Comparison of ENCODE assay signal across 8 mouse cellular contexts in genomic region chr16:94631984-94632383, GRCm38 (mm10).
A peak's percentile ranks its signal among the peaks of the same experiment; 100 is the strongest.
DNase-seq lines count a peak whose midpoint lies in the region; ATAC-seq lines count a peak whose summit lies in the region.

No protein-coding gene starts in this region.

- no peaks in the 10 kb centered on the region for H3K27me3 ChIP-seq in liver, embryonic 13.5 days
- no peaks in the 10 kb centered on the region for H3K27me3 ChIP-seq in neural tube, embryonic 13.5 days

- no peak overlapping the region for H3K4me3 ChIP-seq in liver, embryonic 13.5 days (replicated peaks)
- no peak overlapping the region for H3K4me3 ChIP-seq in neural tube, embryonic 13.5 days

- H3K4me2 ChIP-seq in liver, embryonic 13.5 days: no peak overlapping the region
- no peak overlapping the region for H3K4me2 ChIP-seq in neural tube, embryonic 13.5 days

- WGBS in liver, embryonic 13.5 days (ENCODE audit: insufficient replicate concordance): 18% methylated on average over 5 of the region's 5 CpGs
- 7% methylated on average over 5 of the region's 5 CpGs for WGBS in neural tube, embryonic 13.5 days

- ATAC-seq in liver, embryonic 13.5 days (ENCODE audit: low read depth): peak; percentile 86
- peak; percentile 96 for ATAC-seq in neural tube, embryonic 13.5 days (ENCODE audit: low read depth)

- H3K9ac ChIP-seq in liver, embryonic 13.5 days: no peak overlapping the region
- H3K9ac ChIP-seq in neural tube, embryonic 13.5 days: no peak overlapping the region

- H3K9me3 ChIP-seq in liver, embryonic 13.5 days (replicated peaks): no peaks in the 10 kb centered on the region
- no peaks in the 10 kb centered on the region for H3K9me3 ChIP-seq in neural tube, embryonic 13.5 days

- H3K4me1 ChIP-seq in liver, embryonic 13.5 days (replicated peaks): peaks cover 48% of the 10 kb centered on the region
- H3K4me1 ChIP-seq in neural tube, embryonic 13.5 days (replicated peaks): peaks cover 42% of the 10 kb centered on the region

- DNase-seq in right cerebral cortex, postnatal 10 days (ENCODE audit: low spot score in 2 of 2): peak; percentile 50 to 75
- no peak for DNase-seq in right cerebral cortex, postnatal 25 days
- peak; percentile 58 to 74 for DNase-seq in cerebellum, postnatal 10 days
- peak; percentile 80 for DNase-seq in heart, adult 8-10 months (ENCODE audit: low spot score)
- DNase-seq in kidney, adult 8-10 months: peak; percentile 55 to 82
- DNase-seq in liver, embryonic 13.5 days: peak; percentile 27
- DNase-seq in right cerebral cortex, postnatal 4 days: no peak

- no peak overlapping the region for H3K27ac ChIP-seq in liver, embryonic 13.5 days
- peak overlapping the region; percentile 77 for H3K27ac ChIP-seq in neural tube, embryonic 13.5 days (replicated peaks)

- H3K36me3 ChIP-seq in liver, embryonic 13.5 days: no peaks in the 10 kb centered on the region
- H3K36me3 ChIP-seq in neural tube, embryonic 13.5 days: no peaks in the 10 kb centered on the region

Comparison
In these comparisons a context has a peak if more than half of its experiments do, and no peak if none do; other contexts are left out.
1. DNase-seq: peak in right cerebral cortex, postnatal 10 days (2 of 2), cerebellum, postnatal 10 days (2 of 2), heart, adult 8-10 months (single experiment), kidney, adult 8-10 months (2 of 2) and liver, embryonic 13.5 days (single experiment); none in right cerebral cortex, postnatal 25 days (single experiment) and right cerebral cortex, postnatal 4 days (single experiment).